Mouse (Mus musculus): ENCODE data around the gene Fam126a.

GRCm38 (mm10) chr5:23943534-23943933 is 87.0 kb downstream of the Fam126a start:
- TF ChIP-seq POLR2A (IDR thresholded peaks at IDR 0.05; ENCODE audit: insufficient read length, low read depth), result no peak
- no peak for TF ChIP-seq MYOD1 (IDR thresholded peaks at IDR 0.05; ENCODE audit: control insufficient read depth in 1 of 3, insufficient read length in 2 of 3, low read depth in 2 of 3)
- TF ChIP-seq TCF3 (IDR thresholded peaks at IDR 0.05; ENCODE audit: insufficient read length, low read depth), result no peak
- TF ChIP-seq E2F4 (IDR thresholded peaks at IDR 0.05; ENCODE audit: insufficient read depth), result no peak
- no peak for TF ChIP-seq POLR2AphosphoS2 (IDR thresholded peaks at IDR 0.05; ENCODE audit: insufficient read length, low read depth)
- TF ChIP-seq MAX (IDR thresholded peaks at IDR 0.05; ENCODE audit: low read depth), result no peak
- TF ChIP-seq USF1 (IDR thresholded peaks at IDR 0.05; ENCODE audit: low read depth), result no peak
- TF ChIP-seq MYOG (IDR thresholded peaks at IDR 0.05; ENCODE audit: control insufficient read depth in 1 of 3, insufficient read depth in 1 of 3, insufficient read length in 2 of 3, low read depth in 2 of 3), result no peak
- TF ChIP-seq TCF12 (IDR thresholded peaks at IDR 0.05; ENCODE audit: insufficient read depth, poor library complexity, severe bottlenecking), result no peak
- no peak for TF ChIP-seq REST (IDR thresholded peaks at IDR 0.05; ENCODE audit: insufficient read depth, insufficient read length)
- no peak for TF ChIP-seq CEBPB (IDR thresholded peaks at IDR 0.05; ENCODE audit: insufficient read depth, poor library complexity, severe bottlenecking)

Data from myocyte (in vitro differentiated cells).